Mouse (Mus musculus) brain, embryonic 18.5 days (tissue): ENCODE measurements around the gene Adcy2.

Source experiments
- DNase-seq: peaks from one replicate; pipeline ENCODE4 v3.0.0-alpha.2; 2012; ENCODE audit warnings: low read depth, low spot score

Adcy2 gene

DNA sequence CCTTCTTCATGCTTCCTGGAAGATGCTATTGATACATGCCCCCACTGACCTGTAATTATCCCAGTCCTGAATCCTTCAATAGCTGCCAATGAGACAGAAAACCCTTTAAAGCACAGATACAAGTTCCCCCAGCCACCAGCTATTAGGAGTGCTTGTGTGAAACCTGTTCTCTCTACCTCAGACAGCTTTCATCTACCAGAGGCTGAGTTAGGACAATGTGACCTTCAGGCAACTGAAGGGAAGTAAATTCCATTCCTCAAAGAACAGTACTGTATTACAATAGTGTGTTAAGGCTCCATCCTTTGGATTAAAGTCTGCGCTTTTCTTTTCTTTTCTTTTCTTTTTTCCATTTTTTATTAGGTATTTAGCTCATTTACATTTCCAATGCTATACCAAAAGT, 356.6 kb downstream of the Adcy2 start:
- no peak for DNase-seq

- DNase-seq: no peak
Observed at GRCm38 (mm10) chr13:68627041-68627440, 372.3 kb downstream of the Adcy2 start.

- no peak for DNase-seq
Observed at GRCm38 (mm10) chr13:68622792-68623191, 376.5 kb downstream of the Adcy2 start.

DNA sequence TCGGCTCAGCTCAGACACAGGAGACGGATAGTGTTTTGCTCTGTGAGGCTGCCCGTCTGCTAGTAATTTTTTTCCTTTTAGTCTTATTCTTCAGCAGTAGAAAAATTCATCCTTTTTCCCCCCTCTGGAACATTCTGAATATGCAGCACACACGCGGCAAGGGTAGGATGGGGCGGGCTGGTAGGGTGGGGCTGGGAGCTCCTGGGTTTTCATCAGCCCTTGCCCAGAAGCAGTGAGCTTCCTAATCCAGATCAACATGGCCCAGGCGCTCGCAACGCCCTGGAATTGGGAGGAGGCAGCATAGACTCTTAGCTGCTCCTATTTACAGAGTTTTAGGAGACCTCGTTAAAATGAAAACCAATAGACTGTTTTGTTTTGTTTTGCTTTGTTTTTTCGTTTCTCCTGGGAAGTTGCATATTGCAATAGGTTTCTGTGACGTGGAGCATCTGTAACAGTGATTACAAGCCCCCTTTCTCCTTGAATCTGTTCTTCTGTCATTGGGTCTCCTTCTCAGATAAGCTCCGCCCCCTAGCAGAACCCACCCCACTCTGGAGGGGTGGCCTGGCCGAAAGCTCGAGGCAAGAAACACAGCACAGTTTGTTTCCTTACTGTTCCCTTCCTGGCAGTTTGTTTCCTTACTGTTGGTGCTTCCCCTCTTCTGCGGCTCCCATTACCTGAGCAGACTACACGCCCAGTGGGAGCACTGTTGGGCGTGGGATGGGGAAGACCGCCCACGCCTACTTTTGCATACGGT, 391.5 kb downstream of the Adcy2 start:
- DNase-seq: no peak

DNA sequence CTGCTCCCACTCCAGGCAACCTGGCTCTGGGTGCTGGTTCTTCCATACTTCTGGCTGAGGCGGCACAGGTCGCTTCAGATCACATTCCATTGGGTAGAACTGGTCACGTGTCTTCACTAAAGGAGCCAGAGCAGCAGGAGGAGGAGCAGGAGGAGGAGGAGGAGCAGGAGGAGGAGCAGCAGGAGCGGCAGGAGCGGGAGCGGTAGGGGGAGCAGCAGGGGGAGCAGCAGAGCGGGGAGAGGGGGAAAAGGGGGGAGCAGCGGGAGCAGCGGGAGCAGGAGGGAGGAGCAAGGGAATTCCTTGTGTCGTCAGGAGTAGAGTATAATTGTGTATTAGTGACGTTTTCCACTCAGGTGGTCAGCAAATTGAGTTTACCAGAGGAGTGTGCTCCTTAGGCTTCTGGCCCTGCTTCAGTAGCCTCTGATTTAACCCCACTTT, 393.6 kb downstream of the Adcy2 start:
- DNase-seq: no peak

DNA sequence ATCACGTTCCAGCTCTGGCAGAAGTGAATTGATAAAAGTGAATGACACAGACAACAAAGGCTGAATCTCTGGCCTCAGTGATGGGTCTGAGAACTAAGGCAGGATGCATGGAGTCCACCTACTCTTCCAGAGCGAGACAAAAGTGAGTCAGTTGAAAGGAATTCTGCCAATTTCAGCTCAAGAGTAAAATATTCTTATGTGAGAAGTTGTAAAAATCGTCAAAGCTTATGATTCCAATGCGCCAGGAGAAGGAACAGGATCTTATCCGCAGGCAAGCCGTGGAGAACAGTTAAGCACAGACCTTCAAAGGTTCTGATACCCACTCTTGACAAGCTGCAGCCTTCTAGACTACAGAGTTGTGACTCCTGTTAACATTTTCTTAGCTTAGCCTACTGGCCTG, 396.3 kb downstream of the Adcy2 start:
- DNase-seq: no peak

DNA sequence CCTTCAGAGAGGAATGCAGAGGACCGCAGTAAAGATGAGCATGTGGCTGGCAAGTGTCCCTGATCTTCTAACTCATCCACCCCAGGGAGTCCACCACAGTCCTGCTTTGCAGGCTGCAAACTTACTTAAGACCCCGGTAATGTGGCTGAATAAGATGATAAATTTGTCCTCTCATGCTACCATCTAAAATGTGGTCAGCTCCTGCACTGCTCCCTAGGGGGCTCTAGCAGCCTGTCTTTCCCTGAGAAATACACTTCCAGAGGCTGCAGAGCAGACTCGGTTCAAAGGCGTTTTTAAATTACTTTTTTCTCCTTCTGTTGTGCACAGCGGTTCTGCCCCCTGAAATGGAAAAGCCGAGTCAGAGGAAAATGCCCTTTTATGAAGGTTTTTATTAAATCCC, 398.2 kb downstream of the Adcy2 start:
- DNase-seq: no peak

DNA sequence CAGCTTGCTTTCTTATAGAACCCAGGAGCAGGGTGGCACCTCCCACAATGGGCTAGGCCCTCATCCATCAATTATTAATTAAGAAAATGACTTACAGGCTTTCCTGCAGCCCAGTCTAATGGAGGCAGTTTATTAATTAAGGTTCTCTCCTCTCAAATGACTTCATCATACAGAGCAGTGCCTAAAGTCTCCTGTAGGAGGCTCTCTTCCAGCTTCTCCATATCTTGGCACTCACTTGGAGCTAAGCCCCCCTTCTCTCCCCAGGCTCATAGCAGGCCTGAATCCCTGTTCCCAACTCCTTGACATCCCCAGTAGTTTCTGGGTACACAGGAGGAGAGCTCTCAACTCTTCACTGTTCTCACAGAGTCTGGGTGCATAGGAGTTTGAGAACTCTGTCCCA, 400.4 kb downstream of the Adcy2 start:
- no peak for DNase-seq

GRCm38 (mm10) chr13:68597667-68598066, 401.7 kb downstream of the Adcy2 start:
- DNase-seq: no peak

- DNase-seq: no peak
Observed at GRCm38 (mm10) chr13:68597199-68597598, 402.1 kb downstream of the Adcy2 start, which contains the start of gene 1700001L19Rik. Gene 1700001L19Rik (plus strand): TSS chr13:68597421.

- DNase-seq: no peak
Observed at GRCm38 (mm10) chr13:68593797-68594196, 405.5 kb downstream of the Adcy2 start.

DNA sequence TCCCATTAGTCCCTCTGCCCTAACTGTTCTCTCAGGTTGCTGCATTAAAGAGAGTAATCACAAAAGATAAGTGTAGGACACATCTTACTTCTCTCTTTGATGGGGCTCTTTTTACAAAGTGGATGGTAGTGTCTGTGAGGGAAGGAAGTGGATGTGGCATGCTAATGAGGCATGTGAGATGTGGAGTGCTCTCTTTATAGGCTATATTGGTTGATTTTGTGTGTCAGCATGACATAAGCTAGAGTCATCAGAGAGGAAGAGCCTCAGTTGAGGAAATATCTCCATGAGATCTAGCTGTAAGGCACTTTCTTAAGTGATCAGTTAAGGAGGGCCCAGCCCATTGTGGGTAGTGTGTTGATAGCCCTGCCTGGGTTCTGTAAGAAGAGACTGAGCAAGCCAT, 411.0 kb downstream of the Adcy2 start:
- DNase-seq: no peak

- no peak for DNase-seq
Observed at GRCm38 (mm10) chr13:68585441-68585840, 413.9 kb downstream of the Adcy2 start.

- no peak for DNase-seq
Observed at GRCm38 (mm10) chr13:68583961-68584360, 415.4 kb downstream of the Adcy2 start.

GRCm38 (mm10) chr13:68582517-68582780, 416.9 kb downstream of the Adcy2 start:
- no peak for DNase-seq

- DNase-seq: peak; percentile 94
Observed at GRCm38 (mm10) chr13:68581747-68582516, 417.4 kb downstream of the Adcy2 start, which contains the start of the genes Mtrr and Fastkd3. Gene Mtrr (minus strand): TSS chr13:68582149. Gene Fastkd3 (plus strand): TSS chr13:68582234.

DNA sequence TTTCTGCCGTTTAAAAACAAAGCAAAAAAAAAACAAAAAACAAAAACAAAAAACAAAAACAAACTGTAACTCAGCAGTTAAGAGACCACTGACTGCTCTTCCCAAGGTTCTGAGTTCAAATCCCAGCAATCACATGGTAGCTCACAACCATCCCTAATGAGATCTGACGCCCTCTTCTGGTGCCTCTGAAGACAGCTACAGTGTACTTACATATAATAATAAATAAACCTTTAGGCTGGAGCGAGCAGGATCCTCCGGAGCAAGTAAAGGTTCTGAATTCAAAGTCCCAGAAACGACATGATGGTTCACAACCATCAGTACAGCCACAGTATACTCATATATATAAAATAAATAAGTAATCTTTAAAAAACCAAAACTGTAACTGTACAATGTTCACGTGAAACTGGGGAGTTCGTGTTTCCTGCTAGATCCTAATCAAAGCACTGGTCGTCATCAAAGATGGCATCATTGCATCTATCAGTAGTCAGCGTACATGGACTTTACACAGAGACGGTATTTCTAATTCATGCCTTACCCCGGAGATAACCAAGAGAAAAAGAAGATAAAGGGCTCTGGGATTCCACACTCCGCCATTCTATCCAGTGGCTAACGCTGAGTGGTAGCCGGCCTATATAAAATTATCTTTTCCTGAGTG, 418.1 kb downstream of the Adcy2 start:
- no peak for DNase-seq

GRCm38 (mm10) chr13:68577945-68578344, 421.4 kb downstream of the Adcy2 start:
- DNase-seq: no peak

DNA sequence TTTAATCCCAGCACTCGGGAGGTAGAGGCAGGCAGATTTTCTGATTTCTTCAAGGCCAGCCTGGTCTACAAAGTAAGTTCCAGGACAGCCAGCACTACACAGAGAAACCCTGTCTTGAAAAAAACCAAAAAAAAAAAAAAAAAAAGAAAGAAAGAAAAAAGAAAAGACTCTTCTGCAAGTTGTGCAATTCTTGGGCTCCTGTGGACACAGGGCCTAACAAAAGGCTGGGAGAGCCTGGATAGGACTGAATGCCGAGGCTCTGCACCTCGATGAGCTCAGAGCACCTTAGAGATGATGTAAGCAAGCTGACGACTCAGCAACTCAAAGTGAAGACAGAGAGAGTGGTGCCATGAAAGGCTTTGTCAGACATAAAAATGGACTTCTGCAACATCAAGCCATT, 424.9 kb downstream of the Adcy2 start:
- DNase-seq: no peak

GRCm38 (mm10) chr13:68572966-68573913, 426.1 kb downstream of the Adcy2 start:
- no peak for DNase-seq

DNA sequence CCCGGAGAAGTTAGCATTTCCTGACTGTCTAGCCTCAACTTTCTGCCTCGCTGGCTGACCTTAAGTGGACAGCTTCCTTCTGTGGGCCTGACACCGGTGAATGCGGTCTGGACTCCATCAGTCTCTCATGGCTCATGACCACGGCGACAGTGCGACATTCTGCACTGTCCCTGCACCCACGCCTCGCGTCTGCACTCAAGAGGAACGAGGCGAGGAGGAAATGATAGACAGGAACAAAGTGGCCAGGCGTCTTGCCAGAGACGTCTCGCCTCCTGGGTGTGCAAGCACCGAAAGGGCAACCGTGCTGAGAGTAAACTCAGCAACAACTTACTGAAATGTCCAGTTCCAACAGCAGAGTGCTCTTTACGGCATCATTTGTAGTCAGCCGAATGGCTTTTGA, 427.1 kb downstream of the Adcy2 start:
- DNase-seq: no peak
